Mouse (Mus musculus) layer of hippocampus, adult 9-10 months (tissue): ENCODE data around the gene Bcas1.

Experiments used
- DNase-seq: peaks from one replicate; pipeline ENCODE4 v3.0.0; 2022; ENCODE audit warnings: low spot score

The Bcas1 gene

DNA sequence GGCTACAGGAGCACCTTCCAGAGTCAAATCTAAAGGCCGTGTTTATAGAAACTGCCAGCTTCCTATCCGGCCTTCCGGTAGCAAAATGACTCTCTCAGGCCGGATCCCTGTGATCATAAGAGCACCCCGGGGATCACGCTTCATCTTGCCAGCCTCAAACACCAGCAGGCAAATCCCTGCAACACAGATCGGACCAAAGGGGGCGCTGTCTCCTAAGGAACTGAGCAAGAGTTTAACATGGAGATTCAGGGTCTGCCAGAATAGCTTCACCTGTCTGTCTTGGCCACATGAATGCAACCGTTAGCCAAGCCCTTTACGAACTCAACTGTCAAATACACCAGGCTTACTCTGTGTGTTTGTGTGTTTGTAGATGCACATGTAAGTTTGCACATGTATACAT is 8.9 kb downstream of the Bcas1 start:
- DNase-seq = no peak

DNA sequence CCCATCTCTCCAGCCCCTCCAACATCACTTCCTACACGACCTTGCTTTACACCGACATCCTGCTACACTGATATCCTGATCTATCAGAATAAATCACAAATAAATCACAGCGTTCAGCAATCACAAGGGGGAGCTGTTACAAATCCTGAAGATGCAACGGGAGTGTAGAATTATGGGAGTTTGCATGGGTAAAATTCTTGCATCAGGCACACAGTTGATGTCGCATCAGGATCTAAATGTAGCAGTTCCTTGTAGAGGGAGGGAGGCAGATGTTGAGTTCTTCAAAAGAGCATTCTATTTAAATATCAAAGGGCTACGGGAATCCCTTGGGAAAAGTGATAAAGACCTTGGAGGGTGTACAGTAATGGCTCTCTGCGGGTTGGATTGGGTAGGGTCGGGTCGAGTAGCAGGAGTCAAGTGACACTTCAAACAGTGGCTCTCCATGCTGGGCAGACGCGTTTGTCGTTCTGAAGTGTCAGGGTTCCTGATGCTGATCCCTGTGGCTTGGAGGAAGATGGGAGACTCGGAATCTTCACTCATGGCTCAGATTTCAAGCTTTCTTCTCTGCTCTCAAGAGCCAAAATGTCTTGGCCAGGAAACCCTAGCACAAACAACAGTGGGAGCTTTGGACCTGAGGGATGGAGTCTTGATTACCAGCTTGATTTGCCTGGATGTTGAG is 16.0 kb downstream of the Bcas1 start:
- no peak for DNase-seq

DNA sequence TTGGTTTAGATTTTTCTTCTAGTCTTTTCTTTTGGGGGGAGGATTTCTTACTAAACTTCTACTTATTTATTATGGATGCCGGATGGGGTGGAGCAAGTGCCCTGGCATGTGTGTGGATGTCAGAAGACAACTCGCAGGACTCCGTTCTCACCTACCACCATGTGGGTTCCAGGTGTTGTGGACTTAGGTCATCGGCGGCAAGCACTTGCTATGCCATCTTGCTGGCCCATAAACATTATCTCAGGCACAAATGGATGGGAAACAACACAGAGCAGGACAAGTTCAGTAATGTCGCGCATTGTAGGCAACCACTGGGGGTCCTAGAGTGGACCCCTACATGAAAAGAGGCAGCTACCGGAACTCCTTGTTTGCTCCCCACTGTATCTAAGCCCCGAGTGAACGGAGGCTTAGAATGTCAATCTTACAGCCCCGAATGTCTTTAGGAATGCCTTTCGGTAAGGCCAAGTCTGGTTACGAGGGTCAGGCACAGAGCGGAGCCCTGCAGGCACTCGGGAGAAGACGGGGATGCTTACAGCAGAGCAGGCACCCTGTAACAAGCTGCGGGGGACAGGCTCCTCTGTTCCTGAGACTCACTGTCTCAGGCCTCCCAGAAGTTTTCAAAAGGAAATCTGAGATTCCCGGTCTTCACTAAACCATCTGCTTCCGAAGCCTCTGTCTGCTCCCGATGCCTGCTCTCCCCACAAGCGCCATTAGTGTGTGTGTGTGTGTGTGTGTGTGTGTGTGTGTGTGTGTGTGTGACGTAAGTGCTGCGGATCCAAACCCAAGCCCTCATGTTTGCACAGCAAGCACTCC is 16.8 kb downstream of the Bcas1 start:
- DNase-seq = no peak

DNA sequence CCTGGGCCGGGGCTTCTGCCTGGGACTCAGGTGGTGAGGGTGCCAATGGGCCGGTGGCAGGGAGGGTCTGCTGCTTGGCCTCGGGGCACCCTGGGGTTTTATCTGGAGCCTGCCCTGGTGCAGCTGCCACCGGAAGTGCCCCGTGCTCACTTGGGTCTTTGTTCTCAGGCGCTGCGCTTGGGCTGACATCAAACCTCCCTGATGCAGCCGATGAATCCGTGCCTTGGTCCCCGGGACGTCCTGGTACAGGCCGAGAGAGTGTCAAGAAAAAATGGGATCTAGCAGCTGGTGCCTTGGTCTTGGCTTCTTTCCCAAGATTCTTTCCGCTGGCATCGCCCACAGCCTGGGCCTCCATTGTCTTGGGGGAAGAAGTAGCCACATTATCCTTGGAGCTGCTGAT is 21.2 kb downstream of the Bcas1 start:
- DNase-seq = no peak

DNA sequence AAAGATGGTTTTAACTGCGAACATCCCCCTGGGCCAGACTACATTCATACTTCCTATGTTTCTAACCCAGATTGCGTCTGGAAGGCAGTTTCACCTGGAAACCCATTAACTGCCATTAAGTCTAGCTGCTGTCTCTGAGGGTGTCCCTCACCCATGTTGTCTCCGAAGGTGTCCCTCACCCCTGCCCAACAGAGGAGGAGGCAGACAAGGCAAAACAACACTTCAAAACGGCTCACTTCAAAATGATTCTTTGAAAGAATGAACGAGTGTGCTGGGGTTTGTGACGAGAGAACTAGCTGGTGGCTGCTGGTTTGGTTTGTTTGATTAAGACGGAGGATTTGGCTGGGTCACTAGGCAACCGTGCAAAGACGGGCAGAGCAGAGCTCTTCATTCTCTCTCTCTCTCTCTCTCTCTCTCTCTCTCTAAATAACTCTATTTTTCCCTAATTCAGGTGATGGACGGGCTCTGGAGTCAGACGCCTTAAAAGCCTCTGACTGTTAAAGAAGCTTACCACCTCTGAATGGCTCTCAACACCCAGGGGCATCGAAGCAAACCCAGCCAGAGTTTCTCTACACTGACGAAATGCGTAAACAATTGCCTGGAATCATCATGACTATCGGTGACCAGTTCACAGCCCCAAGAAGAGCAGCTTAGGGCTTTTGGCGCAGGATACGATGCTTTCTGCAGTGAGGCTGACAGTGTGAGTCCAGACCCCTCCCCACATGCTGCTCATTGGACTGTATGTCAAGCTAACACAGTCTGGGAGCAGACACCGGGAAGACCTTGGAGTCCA is 22.7 kb downstream of the Bcas1 start:
- no peak for DNase-seq

DNA sequence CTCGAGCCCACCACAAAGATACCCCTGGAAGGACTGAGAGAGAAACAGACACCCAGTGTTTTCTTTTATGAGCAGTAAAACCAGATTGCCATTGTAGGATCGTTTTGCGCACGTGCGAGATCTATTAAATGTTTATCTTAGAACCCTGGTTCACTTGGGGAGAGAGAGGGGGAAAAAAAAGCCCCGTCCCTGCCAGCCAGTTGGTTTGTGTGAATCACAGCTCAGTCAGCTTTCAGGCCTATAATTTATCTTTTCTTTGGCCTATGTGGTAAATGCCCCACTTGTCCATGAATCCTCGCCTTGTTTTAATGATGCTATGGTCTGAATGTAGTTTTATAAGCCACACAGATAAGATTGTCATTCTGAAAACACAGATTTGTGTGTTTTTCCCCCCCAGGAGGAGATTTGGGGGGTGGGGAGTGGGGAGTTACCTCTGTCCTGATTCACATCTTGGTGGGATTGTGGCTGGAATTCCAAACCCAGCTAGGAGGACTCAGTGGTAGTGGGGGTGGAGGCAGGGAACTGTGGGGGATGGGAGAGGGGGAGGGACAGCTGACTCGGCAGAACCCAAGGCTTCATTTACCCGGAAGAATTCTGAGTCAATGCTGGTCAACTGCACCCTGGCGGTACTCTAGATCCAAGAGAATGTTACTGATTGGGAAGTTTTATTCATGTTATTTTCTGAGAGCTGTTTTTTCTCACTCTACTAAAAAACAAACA is 23.8 kb downstream of the Bcas1 start:
- no peak for DNase-seq

DNA sequence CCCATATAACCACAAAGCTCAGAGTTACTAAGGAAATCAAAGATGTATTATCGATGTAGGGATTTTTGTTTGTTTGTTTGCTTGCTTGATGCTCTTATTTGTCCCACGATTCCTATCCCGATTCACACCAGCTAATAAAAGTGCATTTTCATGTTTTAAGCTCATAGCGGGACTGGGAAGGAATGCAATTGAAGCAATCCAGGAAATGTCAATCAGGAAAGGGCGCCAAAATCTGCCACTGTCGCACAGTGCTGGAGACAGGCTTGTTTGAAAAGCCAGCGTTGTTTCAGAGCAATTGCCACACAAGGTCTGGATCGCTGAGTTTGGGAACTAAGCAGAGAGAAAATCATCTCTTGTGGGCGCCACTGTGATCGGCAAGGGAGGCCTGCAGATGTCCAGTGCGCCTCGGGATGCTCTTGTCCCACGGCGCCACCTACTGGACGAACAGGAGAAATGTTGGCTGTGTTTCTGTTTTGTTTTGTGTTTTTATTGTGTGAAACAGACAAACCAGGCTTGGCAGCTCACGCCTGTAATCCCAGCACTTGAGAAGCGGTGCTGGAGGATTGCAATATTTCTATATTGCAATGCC is 26.3 kb downstream of the Bcas1 start:
- peak; percentile 58 for DNase-seq

DNA sequence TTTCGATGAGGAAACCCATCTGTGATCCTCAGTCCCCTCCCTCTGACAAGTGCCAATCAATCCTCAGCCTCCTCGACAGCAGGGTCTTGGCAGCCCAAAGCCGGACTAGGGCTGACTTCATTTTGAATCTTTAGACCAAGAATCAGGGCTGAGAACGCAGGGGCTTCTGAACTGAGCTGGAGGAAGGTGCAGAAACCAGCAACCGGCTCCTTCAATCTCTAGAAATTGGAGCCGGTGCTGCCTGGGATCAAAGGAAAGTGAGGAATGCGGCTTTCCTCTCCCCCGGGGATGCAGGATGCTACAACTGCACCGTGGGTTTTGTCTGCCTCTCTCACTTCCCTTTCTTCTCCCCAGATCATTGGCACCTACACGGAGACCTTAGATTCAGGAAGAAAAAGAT is 27.0 kb downstream of the Bcas1 start:
- DNase-seq = no peak

DNA sequence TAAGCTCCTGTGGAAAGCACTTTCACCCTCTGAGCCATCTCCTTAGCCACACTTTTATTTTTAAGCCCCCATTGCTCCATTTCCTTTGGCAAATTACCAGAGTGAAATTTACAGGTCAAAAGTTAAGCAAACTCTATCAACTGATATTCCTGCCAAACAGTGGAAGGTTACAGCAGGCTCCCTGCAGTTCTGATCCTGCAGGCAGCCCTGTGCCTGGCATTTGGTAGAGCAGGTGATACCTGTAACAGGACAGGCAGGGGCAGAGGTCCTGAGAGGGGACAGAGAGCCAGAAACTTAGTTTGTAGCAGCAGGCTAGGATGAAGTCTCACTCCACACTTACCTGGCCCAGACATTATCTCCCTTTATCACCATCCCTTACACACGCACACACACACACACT is 35.7 kb downstream of the Bcas1 start:
- DNase-seq = no peak

DNA sequence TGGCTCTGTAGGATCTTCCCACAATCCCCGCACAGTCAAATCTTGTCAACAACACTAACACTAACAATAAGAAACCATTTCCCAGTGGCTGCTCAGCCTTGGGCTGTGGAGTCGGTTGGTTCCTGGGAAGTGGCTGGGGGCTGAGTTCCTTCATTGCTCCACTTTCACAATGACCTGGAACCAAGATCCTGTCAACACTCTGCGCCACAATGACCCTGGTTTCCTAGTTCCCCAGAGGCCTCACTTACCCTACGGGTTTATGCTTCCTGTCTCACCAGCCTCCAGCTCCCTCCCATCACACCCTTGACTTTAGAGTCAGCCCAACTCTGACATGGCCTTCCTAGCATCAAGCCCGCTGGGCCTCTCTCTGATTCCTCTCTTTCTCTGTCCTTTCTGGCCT is 39.3 kb downstream of the Bcas1 start:
- no peak for DNase-seq

DNA sequence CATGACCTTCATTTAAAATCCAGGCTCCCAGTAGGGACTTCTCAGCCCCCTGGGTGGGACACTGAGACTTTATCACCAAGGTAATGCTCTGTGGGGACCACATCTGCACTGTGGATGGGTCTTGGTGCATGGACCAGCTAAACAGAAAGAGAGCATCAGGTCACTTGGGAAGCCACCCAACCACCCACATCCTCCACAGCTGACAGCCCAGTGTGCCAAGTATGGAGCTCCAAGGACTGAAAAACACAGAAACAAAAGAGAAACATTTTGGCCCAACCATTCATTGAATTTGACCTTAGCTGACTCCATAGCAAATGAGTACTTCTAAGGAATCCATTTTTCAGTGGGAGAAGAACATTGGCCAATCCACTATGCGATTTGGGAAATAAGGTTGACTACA is 42.1 kb downstream of the Bcas1 start:
- DNase-seq = no peak

DNA sequence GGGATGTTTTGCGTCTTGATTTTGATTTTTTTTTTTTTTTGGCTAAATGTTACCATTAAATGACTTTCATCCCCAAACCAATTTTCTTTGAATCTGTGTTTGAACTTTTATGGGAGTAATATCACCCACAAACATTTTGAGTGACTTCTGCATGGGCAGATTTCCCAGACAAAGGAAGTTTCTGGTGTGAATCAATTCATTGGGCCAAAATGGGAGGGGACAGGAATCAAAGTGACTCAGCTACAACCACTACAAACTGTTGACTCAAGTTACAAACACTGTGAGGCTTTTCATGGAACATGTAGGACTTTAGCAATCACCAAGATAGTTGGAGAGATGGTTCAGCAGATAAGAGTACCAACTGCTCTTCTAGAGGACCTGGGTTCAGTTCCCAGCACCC is 42.9 kb downstream of the Bcas1 start:
- DNase-seq = no peak

DNA sequence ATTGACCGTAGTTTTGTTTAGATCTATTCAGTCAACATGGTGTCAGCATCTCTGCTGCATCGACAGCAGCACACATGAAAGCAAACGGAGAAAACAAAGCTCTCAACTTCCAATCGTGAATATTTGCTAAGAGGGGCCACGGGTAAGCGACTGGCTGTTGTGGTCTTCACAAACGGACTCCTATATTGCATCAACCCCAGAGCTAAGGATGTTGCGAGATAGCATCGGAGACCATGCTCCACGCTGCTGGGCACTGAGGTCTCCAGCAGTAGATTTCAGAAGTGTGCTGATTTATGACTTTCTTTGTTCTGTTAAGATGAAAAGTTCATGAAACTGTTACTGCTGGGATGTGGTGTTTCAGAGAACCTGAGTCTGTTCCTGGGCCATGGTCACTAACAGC is 54.3 kb downstream of the Bcas1 start:
- no peak for DNase-seq

DNA sequence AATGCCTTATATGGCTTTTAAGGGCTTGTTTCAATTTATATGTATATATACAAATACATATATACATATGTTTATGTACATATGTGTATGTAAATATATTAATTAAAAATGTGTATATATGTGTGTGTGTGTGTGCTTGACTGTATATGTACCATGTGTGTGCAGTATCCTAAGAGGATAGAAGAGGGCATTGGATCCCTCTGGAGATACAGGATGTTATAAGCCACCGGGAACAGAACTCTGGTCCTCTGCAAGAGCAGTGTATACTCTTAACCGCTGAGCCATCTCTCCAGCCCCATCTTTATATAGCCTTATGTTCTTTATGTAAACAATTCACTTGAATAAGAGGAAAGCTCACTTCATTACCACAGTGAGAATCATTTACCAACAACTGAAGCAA is 62.0 kb downstream of the Bcas1 start:
- no peak for DNase-seq

DNA sequence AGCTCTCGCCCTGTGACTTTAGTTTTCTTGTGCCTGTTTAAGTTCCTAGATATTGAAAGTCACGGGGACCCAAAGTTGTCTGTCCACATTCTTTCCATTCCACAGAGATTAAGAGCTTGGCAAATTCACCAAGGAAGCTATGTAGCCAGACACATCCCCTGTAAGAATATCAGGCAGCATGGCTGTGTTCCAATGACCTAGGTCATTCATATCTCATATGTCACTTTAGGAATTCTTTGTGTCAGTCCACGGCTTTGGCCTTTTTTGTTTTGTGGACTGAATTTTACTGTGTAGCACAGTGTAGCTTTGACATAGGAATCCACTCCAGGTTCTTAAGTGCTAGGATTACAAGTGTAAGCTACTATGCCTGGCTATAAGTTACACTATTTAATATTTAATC is 62.4 kb downstream of the Bcas1 start:
- no peak for DNase-seq

DNA sequence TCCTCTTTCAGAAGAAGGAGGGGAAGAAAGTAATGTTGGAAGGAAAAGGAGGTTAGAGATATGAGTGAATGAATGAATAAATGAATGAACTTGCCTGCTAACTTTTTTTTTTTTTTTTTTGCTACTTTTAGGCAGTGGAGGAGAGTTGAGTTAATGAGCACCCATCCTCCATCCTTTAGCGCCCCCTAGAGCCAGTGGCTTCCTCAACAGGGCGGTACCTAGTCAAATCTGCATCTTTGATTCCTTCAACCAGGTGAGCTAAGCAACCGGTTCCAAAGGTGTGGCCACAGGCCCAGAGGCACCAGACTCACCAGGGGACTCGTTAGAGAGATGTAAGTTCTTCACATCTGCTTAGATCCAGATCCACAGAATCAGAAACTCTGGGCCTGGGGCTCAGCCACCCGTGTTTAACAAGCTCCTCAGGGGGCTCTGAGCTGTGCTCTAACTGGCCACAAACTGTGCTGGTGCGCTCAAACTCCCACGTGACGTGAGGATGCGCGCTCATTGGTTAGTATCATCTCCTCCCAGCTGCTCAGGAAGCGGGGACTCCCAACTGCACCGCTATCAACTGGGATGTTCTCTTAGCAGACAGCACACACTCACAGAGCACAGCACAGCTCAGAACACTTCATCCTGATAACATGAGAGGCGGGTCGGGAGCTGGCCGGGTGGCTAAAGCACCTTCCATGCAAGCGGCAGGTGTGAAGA is 70.8 kb downstream of the Bcas1 start:
- no peak for DNase-seq

DNA sequence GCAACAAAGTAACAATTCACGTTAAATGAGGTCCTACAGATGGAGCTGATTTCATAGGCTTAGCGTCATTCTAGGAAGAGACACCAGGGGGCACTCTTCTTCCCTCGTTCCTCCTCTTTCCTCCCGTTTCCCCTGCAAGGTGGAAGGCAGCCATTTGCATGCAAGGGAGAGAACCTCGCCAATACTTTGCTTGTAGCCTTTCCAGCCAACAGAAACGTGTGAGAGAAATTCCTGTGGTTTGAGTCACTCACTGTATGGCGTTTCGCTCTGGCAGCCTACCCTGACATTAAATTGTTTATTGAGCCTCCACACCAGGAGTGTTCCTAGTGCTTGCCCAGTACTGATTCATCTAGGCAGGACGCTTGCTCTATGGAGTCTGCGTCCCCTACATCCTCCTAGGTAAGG is 72.7 kb downstream of the Bcas1 start:
- peak; percentile 79 for DNase-seq

DNA sequence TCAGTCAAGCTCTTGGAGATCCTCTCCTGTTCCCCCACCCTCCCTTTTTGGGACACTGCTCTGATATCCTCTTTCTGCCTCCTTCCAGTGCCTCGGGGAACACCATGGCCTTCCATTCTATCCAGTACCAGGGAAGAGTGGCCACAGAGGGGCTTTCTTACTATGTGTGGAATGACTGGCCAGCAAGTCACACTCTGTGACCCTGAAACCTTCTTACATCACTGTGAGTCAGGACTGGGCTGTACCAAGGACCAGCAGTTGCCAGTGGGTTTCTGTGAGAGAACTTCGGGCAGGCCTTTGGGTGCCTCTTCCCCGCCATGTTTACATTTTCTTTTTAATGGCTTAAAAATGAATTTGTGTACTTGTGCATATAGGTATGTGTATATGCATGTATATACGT is 75.4 kb downstream of the Bcas1 start:
- DNase-seq = no peak

DNA sequence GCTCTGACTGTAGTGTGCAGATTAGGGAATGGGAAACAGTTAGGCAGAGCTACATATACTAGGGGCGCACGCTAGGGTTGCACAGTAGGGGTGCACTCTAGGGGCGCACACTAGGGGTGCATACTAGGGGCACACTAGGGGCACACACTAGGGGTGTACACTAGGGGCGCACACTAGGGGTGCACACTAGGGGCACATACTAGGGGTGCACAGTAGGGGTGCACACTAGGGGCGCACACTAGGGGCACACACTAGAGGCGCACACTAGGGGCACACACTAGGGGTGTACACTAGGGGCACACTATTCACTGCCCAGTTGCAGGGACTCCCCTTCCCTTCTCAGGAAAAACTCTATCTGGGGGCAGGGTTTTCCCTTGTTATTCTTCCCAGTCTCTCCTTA is 75.8 kb downstream of the Bcas1 start:
- no peak for DNase-seq

DNA sequence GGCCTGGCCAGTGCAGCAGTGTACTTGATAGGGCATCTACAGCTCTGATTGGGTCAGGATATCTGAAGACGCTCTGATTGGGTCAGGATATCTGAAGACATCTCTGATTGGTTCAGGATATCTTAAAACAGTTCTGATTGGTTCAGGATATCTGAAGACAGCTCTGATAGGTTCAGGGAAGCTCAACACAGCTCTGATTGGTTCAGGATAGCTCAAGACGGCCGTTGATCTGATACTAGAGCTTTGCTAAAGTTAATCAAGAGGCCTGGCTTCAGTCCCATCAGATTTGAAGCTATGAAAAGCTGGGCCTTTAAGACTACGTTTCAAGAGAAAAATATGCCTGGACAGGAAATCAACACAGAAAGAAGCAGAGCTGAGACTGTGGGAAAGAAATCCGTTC is 77.9 kb downstream of the Bcas1 start:
- no peak for DNase-seq

DNA sequence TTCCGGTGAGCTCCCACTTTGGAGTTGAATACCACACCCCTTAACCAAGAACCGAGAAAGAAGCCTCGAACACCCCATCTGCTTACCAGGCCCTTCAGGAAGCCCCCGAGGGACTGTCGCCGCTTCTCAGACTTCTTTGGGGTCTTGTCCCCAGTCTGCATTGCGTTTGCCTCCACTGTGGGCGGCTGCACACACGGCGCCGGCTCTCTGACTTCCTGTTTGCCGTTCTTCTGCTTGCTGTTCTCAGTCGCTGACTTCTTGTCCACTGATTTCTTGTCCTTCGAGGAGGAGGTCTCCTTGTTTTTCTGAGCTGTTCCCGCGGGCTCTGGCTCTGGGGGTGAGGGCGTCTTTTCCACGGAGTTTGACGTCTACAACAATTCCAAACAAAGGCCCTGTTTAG is 78.5 kb downstream of the Bcas1 start:
- DNase-seq = no peak
